Mouse (Mus musculus) limb, embryonic 14.5 days (tissue): ENCODE results near the gene Atxn1. TPM values are rescaled to one million over a fixed set of nuclear protein-coding genes. Genes with fewer than 3 reads are reported as not detected.
A peak's percentile ranks its signal among the peaks of the same experiment; 100 is the strongest.

Source experiments
- ATAC-seq: fragments of 200-750 bp; cut with Nextera tagmentation; 2 replicates; pipeline ENCODE4 v1.8.0; 2017; ENCODE audit warnings: low read depth, moderate number of reproducible peaks, moderate TSS enrichment; ENCODE audit not compliant: low FRiP score
- DNase-seq: peaks from one replicate; pipeline ENCODE4 v3.0.0-alpha.2; 2015; ENCODE audit warnings: low spot score
- H3K27ac ChIP-seq: fragments of 300-500 bp; sonication (generic); replicated peaks from 2 replicates; pipeline ENCODE4 v1.5.1; 2014; ENCODE audit warnings: low read depth, mild to moderate bottlenecking, low read length, moderate library complexity, mixed read lengths
- H3K27me3 ChIP-seq: fragments of 300-500 bp; sonication (generic); 2 replicates; pipeline ENCODE4 v1.6.1; 2014; ENCODE audit warnings: low read length, mixed read lengths; ENCODE audit not compliant: control insufficient read depth, insufficient read depth
- H3K36me3 ChIP-seq: fragments of 300-500 bp; sonication (generic); 2 replicates; pipeline ENCODE4 v1.6.1; 2014; ENCODE audit warnings: mild to moderate bottlenecking, low read length, moderate library complexity, mixed read lengths; ENCODE audit not compliant: control insufficient read depth, insufficient read depth
- H3K4me1 ChIP-seq: fragments of 300-500 bp; sonication (generic); 2 replicates; pipeline ENCODE4 v1.6.1; 2014; ENCODE audit warnings: antibody characterized with exemption, low read length, mixed read lengths; ENCODE audit not compliant: control insufficient read depth, insufficient read depth
- H3K4me2 ChIP-seq: fragments of 300-500 bp; sonication (generic); replicated peaks from 2 replicates; pipeline ENCODE4 v1.6.1; 2014; ENCODE audit warnings: low read depth, mild to moderate bottlenecking, low read length, moderate library complexity; ENCODE audit not compliant: severe bottlenecking
- H3K4me3 ChIP-seq: fragments of 300-500 bp; sonication (generic); replicated peaks from 2 replicates; pipeline ENCODE4 v1.5.1; 2014; ENCODE audit warnings: low read length
- H3K9ac ChIP-seq: fragments of 300-500 bp; sonication (generic); 2 replicates; pipeline ENCODE4 v1.6.1; 2014; ENCODE audit warnings: mild to moderate bottlenecking, low read depth, low read length, moderate library complexity; ENCODE audit not compliant: severe bottlenecking
- H3K9me3 ChIP-seq: fragments of 300-500 bp; sonication (generic); 2 replicates; pipeline ENCODE4 v1.6.1; 2016; ENCODE audit warnings: low read length; ENCODE audit not compliant: control insufficient read depth
- POLR2A ChIP-seq: fragments of 200-500 bp; IDR thresholded peaks from 2 replicates; pipeline ENCODE4 v1.8.0; 2012; ENCODE audit warnings: inconsistent platforms, mild to moderate bottlenecking, moderate library complexity, borderline replicate concordance; ENCODE audit not compliant: insufficient read depth, insufficient read length; ENCODE audit errors: extremely low read depth
- WGBS: fragments of 180-500 bp; shearing (Covaris S2); extraction: QIAGEN DNeasy Blood & Tissue Kit; methylation state at CpG from one replicate; pipeline ENCODE4 v1.1.7; 2014; 5-methylcytosine and 5-hydroxymethylcytosine counted together
- polyA plus RNA-seq, 2 experiments: library from polyadenylated mRNA; depleted of rRNA in 1 of 2; stranded (reverse) in 1 of 2; unstranded in 1 of 2; fragments of >200 nt; fragmentation: Nextera tagmentation in 1 of 2; extraction: Ambion mirVana in 1 of 2; gene quantifications; 2 replicates each; pipeline versions ENCODE4 v1.2.1 to v1.2.3; 2012 to 2014

The Atxn1 gene
- polyA plus RNA-seq, 2 experiments: 3.3 to 5.3 TPM

- no peaks in the 10 kb centered on the region for H3K27me3 ChIP-seq
These were observed 171.0 kb downstream of the Atxn1 start for GRCm38 (mm10) chr13:45793796-45794195.

DNA sequence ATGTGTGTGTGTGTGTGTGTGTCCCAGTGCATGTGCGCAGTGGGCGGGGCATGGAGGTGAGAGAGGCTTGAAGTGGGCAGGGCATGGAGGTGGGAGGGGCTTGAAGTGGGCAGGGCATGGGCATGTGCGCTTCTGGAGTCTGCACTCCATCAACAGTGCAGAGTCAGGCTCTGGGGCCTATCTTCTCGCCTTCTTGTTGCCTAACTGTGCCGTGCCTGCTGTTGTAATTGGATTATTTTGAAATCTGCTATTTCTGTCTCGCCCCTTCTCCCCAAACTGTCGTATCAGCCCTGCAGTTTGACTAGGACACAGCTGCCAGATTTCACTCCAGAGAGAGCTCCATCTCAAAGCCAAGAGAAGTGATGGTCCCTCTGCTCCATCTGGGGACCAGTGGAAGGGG, 178.4 kb downstream of the Atxn1 start:
- H3K27me3 ChIP-seq: no peaks in the 10 kb centered on the region
- no peak overlapping the region for H3K4me3 ChIP-seq
- 80% methylated on average over 7 of the region's 7 CpGs for WGBS
- H3K4me2 ChIP-seq: no peak overlapping the region
- no peak overlapping the region for H3K9ac ChIP-seq
- H3K27ac ChIP-seq: no peak overlapping the region
- H3K36me3 ChIP-seq: no peaks in the 10 kb centered on the region
- ATAC-seq (no peak), DNase-seq (no peak)
- TF ChIP-seq POLR2A: no peak
- H3K4me1 ChIP-seq: 0 out of 2 replicates have a peak, but pooled peaks cover 3% of the 10 kb centered on the region
- no peaks in the 10 kb centered on the region for H3K9me3 ChIP-seq

More at GRCm38 (mm10) chr13:45793796-45794195, 171.0 kb downstream of the Atxn1 start:
- H3K9me3 ChIP-seq: no peaks in the 10 kb centered on the region; the same call in 1 of the 2 replicates
- H3K4me3 ChIP-seq: no peak overlapping the region
- no peak for ATAC-seq
- DNase-seq: no peak
- no peaks in the 10 kb centered on the region for H3K36me3 ChIP-seq
- H3K9ac ChIP-seq: no peak overlapping the region
- WGBS: 73% methylated on average over 3 of the region's 3 CpGs
- TF ChIP-seq POLR2A: no peak
- H3K4me1 ChIP-seq: no peaks in the 10 kb centered on the region
- H3K4me2 ChIP-seq: no peak overlapping the region
- no peak overlapping the region for H3K27ac ChIP-seq

- Histone ChIP-seq H3K4me3 (no peak overlapping the region), H3K27ac (no peak overlapping the region), H3K9me3 (no peaks in the 10 kb centered on the region), H3K36me3 (no peaks in the 10 kb centered on the region), H3K27me3 (no peaks in the 10 kb centered on the region), H3K4me2 (no peak overlapping the region), H3K4me1 (0 out of 2 replicates have a peak, but pooled peaks cover 3% of the 10 kb centered on the region), H3K9ac (no peak overlapping the region)
- WGBS: 68% methylated on average over 10 of the region's 10 CpGs
- ATAC-seq (no peak), DNase-seq (no peak)
- TF ChIP-seq POLR2A: no peak
These were observed 181.1 kb downstream of the Atxn1 start for GRCm38 (mm10) chr13:45783681-45784080.

DNA sequence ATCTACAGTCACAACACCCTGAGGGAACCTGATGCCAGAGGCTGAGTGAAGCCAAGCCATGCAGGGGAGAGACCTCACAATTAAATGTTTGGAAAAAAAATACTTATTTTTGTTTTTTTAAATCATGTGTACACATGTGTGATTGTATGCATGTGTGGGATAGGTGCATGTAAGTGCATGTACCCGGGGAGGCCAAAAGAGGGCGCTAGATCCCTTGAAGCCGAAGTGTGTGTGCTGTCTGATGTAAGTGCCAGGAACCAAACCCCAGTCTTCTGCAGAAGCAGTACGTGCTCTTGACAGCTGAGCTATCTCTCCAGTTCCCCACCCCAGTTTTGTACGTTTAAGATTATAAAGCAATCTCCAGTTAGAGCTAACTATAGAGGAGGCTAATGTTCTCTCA, 186.1 kb downstream of the Atxn1 start:
- Histone ChIP-seq H3K9me3 (no peaks in the 10 kb centered on the region), H3K36me3 (no peaks in the 10 kb centered on the region), H3K4me1 (peaks cover 15% of the 10 kb centered on the region; the same call in 1 of the 2 replicates), H3K4me3 (no peak overlapping the region), H3K27ac (peak overlapping the region; percentile 53; the same call in 1 of the 2 replicates), H3K27me3 (no peaks in the 10 kb centered on the region), H3K4me2 (no peak overlapping the region), H3K9ac (no peak overlapping the region)
- no peak for DNase-seq
- no peak for ATAC-seq
- WGBS: 83% methylated on average over 5 of the region's 5 CpGs
- TF ChIP-seq POLR2A: no peak

GRCm38 (mm10) chr13:45778171-45778570, 186.6 kb downstream of the Atxn1 start:
- H3K27me3 ChIP-seq: no peaks in the 10 kb centered on the region
- peak; percentile 41 for DNase-seq
- 17% methylated on average over 9 of the region's 9 CpGs for WGBS

More at GRCm38 (mm10) chr13:45778171-45778570, 186.6 kb downstream of the Atxn1 start:
- no peak; the same call in 1 of the 2 replicates for ATAC-seq
- no peaks in the 10 kb centered on the region for H3K36me3 ChIP-seq
- peak overlapping the region; percentile 53 for H3K27ac ChIP-seq
- H3K9me3 ChIP-seq: no peaks in the 10 kb centered on the region
- no peak for TF ChIP-seq POLR2A
- no peak overlapping the region for H3K9ac ChIP-seq
- H3K4me3 ChIP-seq: no peak overlapping the region
- H3K4me2 ChIP-seq: no peak overlapping the region
- peaks cover 12% of the 10 kb centered on the region; the same call in 1 of the 2 replicates for H3K4me1 ChIP-seq
